Mouse (Mus musculus): Measurements from ENCODE around the gene Eras.
"Not testable (repeated sequence)": the region's sequence is repeated elsewhere in the genome, so short reads cannot be mapped to it uniquely, and the experiment has no call there.

Gene Eras

DNA sequence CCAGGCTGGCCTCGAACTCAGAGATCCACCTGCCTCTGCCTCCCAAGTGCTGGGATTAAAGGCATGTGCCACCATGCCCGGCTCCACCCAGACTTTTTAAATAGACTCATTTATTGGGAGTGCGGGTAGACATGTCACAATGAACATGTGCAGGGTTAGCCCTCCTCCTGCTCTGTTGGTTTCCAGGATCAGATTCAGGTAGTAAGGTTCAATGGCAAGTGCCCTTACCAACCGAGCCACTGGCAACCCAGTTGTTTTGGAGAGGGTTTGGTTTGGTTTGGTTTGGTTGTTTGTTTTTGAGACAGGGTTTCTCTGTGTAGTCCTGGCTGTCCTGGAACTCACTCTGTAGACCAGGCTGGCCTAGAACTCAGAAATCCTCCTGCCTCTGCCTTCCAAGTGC is 19.2 kb downstream of the Eras start, which contains the start of gene Gm10490:
Gene Gm10490 (plus strand): TSS at position 301 of the 400 bp plus-strand sequence.
- DNase-seq = not testable (repeated sequence)

DNA sequence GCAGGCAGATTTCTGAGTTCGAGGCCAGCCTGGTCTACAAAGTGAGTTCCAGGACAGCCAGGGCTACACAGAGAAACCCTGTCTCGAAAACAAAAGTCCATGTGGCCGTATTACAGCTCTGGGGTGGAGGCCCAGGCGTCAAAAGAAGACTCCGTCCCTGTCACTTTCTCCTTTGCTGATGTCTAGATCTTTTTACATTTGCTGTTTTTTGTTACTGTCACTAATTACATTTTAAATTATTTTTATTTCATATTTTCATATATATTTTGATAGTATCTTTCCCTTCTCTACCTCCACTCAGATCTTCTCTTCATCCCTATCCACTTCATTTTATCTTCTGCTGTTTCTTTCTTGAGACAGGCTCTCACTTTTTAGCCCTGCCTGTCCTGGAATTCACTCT is 20.7 kb downstream of the Eras start, which contains the start of gene Gm10491:
Gene Gm10491 (minus strand): TSS at position 101 of the 400 bp plus-strand sequence.
- DNase-seq = no peak

DNA sequence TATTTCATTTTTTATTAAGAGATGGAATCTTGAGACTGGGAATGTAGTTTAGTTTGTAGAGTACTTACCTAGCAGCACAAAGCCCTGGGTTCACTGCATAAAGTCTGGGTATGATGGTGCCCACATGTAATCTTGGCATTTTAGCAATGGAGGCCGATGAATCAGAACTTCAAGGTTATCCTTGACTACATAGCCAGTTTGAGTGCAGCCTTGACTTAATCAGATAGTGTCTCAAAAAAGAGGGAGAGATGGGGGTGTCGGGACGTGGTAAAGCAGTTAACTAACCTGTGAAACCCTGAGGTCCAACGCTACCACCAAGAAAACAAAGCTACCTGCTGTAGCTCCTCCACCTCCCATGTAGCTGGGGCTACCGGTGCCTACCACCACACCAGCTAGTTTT is 24.0 kb downstream of the Eras start:
- DNase-seq = no peak

DNA sequence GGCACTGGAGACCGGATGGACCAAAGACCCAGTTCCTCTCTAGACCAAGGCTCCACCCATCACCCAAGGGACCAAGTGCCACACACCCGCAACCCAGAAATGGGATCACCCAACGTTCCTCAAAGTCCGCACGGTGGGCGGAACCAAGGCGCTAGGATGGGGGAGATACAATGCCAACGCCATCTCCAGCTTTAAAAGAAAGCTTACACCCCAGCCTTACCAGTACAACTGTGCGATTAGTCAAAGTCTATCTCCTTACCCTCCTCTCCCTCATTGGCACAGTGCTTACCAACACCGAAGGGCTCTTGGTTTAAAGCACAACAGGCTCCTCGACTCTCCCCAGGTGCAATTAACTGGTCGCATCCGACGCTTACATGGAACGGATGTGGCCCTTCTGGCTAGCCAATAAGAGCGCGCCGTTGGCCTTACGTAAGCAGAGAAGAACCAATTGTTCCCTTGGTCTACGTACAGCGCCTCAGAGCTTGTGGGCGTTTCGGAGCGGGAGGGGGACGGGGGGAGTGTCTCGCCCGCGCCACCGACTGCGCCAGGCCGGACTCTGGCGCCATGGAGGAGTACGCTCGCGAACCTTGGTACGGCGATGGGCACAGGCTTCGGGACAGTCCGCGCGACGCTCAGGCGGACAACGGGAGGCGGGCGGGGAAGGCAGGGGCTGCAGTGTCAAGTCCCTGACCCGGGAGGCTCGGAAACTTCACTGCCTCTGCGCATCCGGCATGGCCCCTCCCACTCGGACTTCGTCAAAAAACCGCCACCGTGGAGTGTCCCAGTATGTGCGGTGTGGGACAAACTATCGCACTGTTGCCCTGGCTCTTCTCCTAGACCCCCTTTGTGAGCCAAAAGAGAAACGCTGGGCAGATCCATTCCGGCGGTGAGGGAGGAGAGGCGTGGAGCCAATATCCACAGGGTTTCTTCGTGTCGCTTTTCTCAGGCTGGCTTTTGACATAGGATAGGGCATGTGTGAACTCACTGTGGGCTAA is 29.2 kb downstream of the Eras start, which contains the start of the genes Pqbp1 and Timm17b:
Gene Pqbp1 (minus strand): TSS at position 390 of the 995 bp plus-strand sequence.
Gene Timm17b (plus strand): TSS at position 478 of the 995 bp plus-strand sequence.
- DNase-seq = peak; percentile 74 to 78

DNA sequence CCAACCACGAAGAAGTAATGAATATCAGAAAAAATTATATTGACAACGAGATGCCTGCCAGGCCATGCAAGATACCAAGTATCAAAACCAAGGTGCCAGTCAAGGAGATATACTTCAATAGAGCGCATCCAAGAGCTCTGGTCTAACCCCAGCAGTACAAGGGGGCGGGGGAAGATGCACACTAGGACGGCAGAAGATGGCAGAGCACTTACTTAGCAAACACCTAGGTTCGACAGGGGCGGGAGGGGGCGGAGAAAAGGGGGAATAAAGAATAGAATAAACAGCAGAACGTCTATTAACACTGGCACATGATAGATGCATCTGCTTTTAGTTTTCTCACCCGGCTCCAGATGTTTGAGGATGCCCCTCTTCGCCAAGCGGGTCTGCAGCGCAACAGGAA is 30.2 kb downstream of the Eras start:
- DNase-seq = peak; percentile 17 to 20

DNA sequence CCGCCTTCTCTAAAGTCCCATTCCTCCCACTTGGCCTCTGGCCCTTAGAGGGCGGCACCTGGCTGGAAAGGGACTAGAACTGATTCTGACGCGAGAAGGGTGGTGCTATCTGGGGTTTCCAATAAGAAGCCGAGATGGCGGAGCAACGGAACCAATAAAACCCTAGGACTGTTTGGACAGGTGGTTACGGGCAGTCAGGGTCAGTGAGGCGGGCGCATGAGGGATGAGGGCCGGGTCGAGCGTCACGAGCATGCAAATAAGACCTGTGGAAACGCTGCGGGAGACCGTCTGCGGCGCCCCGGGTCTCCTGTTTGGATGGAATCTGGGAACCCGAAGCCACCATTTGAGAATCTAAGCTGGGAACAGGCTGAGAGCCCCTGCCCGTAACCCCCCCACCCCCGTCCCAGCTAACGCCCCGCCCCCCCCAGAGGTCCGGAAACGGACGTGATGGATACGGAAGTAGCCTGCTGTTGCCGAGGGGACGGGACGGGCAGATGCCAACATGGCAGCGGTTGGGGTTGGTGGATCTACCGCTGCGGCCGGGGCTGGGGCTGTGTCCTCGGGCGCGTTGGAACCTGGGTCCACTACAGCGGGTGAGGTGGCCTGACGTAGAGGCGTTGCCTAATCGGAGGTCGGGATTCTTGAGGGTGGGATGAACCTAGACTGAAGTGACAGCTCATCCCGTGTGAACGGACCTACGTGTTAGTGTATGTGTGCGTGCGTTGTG is 44.4 kb downstream of the Eras start, which contains the start of gene Slc35a2:
Gene Slc35a2 (plus strand): TSS at position 188 of the 727 bp plus-strand sequence.
- DNase-seq = peak; percentile 57 to 68

DNA sequence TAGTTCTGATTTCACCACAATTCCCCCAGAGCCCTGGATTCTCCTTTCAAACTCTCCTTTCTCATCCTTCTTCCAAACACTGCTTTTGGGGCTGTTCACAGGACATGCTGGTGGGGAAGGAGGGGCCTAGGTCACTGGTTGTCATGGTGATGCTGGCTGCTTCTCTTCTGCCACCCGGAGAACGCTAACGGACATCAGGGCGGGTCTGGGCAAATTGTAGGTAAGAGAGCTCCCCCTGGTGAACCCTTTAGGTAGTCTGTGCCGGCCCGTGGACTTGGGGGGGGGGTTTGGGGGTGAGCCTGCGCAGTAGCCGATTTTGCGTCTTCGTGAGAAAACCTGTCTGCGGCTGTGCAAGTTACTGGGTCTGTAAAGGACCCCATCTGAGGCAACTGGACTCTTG is 48.6 kb downstream of the Eras start:
- DNase-seq = peak; percentile 51 to 60

DNA sequence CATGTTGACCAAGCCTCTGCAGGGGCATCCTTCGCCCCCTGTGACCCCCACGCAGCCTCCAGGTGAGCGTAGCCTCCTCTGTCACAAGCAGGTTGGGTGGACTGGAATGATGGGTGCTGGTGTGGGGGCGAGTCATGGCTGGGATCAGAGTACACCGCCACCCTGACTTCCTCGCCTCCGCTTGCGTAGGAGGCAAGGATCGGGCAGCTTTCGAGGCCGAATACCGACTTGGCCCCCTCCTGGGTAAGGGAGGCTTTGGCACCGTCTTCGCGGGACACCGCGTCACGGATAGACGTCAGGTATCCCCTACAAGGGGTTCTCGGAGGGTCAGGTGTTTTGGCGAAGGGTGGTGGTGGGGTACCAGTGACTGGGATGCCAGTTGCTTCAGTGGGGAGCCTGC is 49.9 kb downstream of the Eras start:
- DNase-seq = peak in 1 of 2 experiments; percentile 25

DNA sequence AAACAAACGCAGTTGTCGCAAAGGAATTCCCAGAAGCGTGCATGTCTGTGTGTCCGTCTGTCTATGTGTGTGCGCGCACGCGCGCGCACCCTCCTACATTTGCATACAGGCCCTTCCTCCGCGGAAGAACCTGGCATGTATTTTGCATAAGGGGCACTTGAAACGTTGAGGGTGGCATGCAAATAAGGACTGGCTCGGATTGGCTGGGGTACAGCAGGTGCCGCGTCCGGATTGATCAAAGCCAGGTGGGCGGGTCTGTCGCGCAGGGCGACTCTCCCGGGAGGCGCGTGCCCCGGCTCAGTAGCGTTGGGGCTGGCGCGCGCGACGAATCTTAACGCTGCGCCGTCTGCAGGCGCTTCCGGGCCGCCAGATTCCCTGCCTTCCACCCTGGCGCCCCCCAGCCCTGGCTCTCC is 50.4 kb downstream of the Eras start, which contains the start of gene Pim2:
Gene Pim2 (plus strand): TSS at position 256 of the 413 bp plus-strand sequence.
- peak; percentile 76 to 81 for DNase-seq

Data from spleen, adult 18-20 months (tissue).